Mouse (Mus musculus) splenic B cell, adult 2 months (primary cell): ENCODE data around the gene Asxl1.

Experiments
- DNase-seq: peaks from one replicate; pipeline ENCODE4 v3.0.0-alpha.2; 2011; ENCODE audit warnings: low read depth, low spot score
- H3K27me3 ChIP-seq: 2 replicates; pipeline ENCODE4 v1.6.1; 2012; ENCODE audit warnings: mild to moderate bottlenecking, low read length, moderate library complexity, mixed read lengths; ENCODE audit not compliant: control insufficient read depth, poor library complexity, insufficient read depth, severe bottlenecking
- H3K36me3 ChIP-seq: 2 replicates; pipeline ENCODE4 v1.6.1; 2012; ENCODE audit warnings: mild to moderate bottlenecking, low read length, moderate library complexity, mixed read lengths; ENCODE audit not compliant: control insufficient read depth, poor library complexity, insufficient read depth, severe bottlenecking

The Asxl1 gene

GRCm38 (mm10) chr2:153436641-153437305 lies 91.1 kb downstream of the Asxl1 start:
- Histone ChIP-seq H3K36me3 (no peaks in the 10 kb centered on the region), H3K27me3 (no peaks in the 10 kb centered on the region)
- no peak for DNase-seq

- Histone ChIP-seq H3K36me3 (no peaks in the 10 kb centered on the region), H3K27me3 (no peaks in the 10 kb centered on the region)
- DNase-seq: no peak
Observed at GRCm38 (mm10) chr2:153437306-153437659, 91.7 kb downstream of the Asxl1 start.

GRCm38 (mm10) chr2:153440755-153441154 lies 95.1 kb downstream of the Asxl1 start:
- no peaks in the 10 kb centered on the region for H3K36me3 ChIP-seq
- H3K27me3 ChIP-seq: peaks cover 6% of the 10 kb centered on the region
- no peak for DNase-seq

- no peak for DNase-seq
- Histone ChIP-seq H3K36me3 (no peaks in the 10 kb centered on the region), H3K27me3 (peaks cover 6% of the 10 kb centered on the region)
Observed at GRCm38 (mm10) chr2:153441228-153441627, 95.6 kb downstream of the Asxl1 start.

- peaks cover 6% of the 10 kb centered on the region for H3K27me3 ChIP-seq
- no peak for DNase-seq
- no peaks in the 10 kb centered on the region for H3K36me3 ChIP-seq
Observed at GRCm38 (mm10) chr2:153442720-153443119, 97.1 kb downstream of the Asxl1 start.

GRCm38 (mm10) chr2:153443434-153444240 lies 98.0 kb downstream of the Asxl1 start:
- Histone ChIP-seq H3K27me3 (peaks cover 6% of the 10 kb centered on the region), H3K36me3 (no peaks in the 10 kb centered on the region)
- peak; percentile 14 for DNase-seq

- H3K36me3 ChIP-seq: no peaks in the 10 kb centered on the region
- DNase-seq: peak; percentile 43
Observed at GRCm38 (mm10) chr2:153444254-153445136, 98.9 kb downstream of the Asxl1 start.

GRCm38 (mm10) chr2:153445137-153446016 lies 99.7 kb downstream of the Asxl1 start:
- Histone ChIP-seq H3K36me3 (no peaks in the 10 kb centered on the region), H3K27me3 (peaks cover 6% of the 10 kb centered on the region)
- DNase-seq: peak; percentile 17

More at GRCm38 (mm10) chr2:153444254-153445136, 98.9 kb downstream of the Asxl1 start:
- H3K27me3 ChIP-seq: peaks cover 6% of the 10 kb centered on the region

GRCm38 (mm10) chr2:153446017-153446408 lies 100.4 kb downstream of the Asxl1 start:
- peaks cover 6% of the 10 kb centered on the region for H3K27me3 ChIP-seq
- no peaks in the 10 kb centered on the region for H3K36me3 ChIP-seq
- DNase-seq: peak; percentile 79

- peaks cover 6% of the 10 kb centered on the region for H3K27me3 ChIP-seq
- H3K36me3 ChIP-seq: no peaks in the 10 kb centered on the region
- no peak for DNase-seq
Observed at GRCm38 (mm10) chr2:153446476-153446875, 100.8 kb downstream of the Asxl1 start.

- no peaks in the 10 kb centered on the region for H3K36me3 ChIP-seq
- no peak for DNase-seq
- H3K27me3 ChIP-seq: peaks cover 6% of the 10 kb centered on the region
Observed at GRCm38 (mm10) chr2:153447719-153448118, 102.1 kb downstream of the Asxl1 start.

GRCm38 (mm10) chr2:153448519-153448918 lies 102.9 kb downstream of the Asxl1 start:
- peaks cover 6% of the 10 kb centered on the region for H3K27me3 ChIP-seq
- no peaks in the 10 kb centered on the region for H3K36me3 ChIP-seq
- DNase-seq: no peak
